Mouse (Mus musculus) embryonic facial prominence, embryonic 13.5 days (tissue): ENCODE results near the gene Trmt11. TPM values are rescaled to one million over a fixed set of nuclear protein-coding genes. Genes with fewer than 3 reads are reported as not detected.
"Not testable (repeated sequence)": the region's sequence is repeated elsewhere in the genome, so short reads cannot be mapped to it uniquely, and the experiment has no call there.

ENCODE experiments used
- ATAC-seq: fragments of 200-750 bp; cut with Nextera tagmentation; 2 replicates; pipeline ENCODE4 v1.8.0; 2017; ENCODE audit warnings: low read depth; ENCODE audit not compliant: insufficient number of reproducible peaks, insufficient read depth, low FRiP score, low TSS enrichment
- H3K27ac ChIP-seq: fragments of 300-500 bp; sonication (generic); 2 replicates; pipeline ENCODE4 v1.5.1; 2015; ENCODE audit warnings: moderate library complexity, mild to moderate bottlenecking, inconsistent platforms
- H3K27me3 ChIP-seq: fragments of 300-500 bp; sonication (generic); 2 replicates; pipeline ENCODE4 v1.6.1; 2015; ENCODE audit warnings: mild to moderate bottlenecking, inconsistent platforms
- H3K36me3 ChIP-seq: fragments of 300-500 bp; sonication (generic); 2 replicates; pipeline ENCODE4 v1.6.1; 2015; ENCODE audit warnings: mild to moderate bottlenecking, inconsistent platforms
- H3K4me1 ChIP-seq: fragments of 300-500 bp; sonication (generic); 2 replicates; pipeline ENCODE4 v1.6.1; 2015; ENCODE audit warnings: inconsistent platforms
- H3K4me2 ChIP-seq: fragments of 300-500 bp; sonication (generic); 2 replicates; pipeline ENCODE4 v1.6.1; 2015; ENCODE audit warnings: moderate library complexity, mild to moderate bottlenecking, inconsistent platforms
- H3K4me3 ChIP-seq: fragments of 300-500 bp; sonication (generic); 2 replicates; pipeline ENCODE4 v1.5.1; 2015; ENCODE audit warnings: mild to moderate bottlenecking, inconsistent platforms
- H3K9ac ChIP-seq: fragments of 300-500 bp; sonication (generic); 2 replicates; pipeline ENCODE4 v1.6.1; 2015; ENCODE audit warnings: mild to moderate bottlenecking, inconsistent platforms
- H3K9me3 ChIP-seq: fragments of 300-500 bp; sonication (generic); 2 replicates; pipeline ENCODE4 v1.6.1; 2016; ENCODE audit warnings: inconsistent platforms
- WGBS: fragments of 180-500 bp; shearing (Covaris S2); methylation state at CpG from one replicate; pipeline ENCODE4 v1.1.7; 2015; ENCODE audit warnings: mixed read lengths; 5-methylcytosine and 5-hydroxymethylcytosine counted together
- polyA plus RNA-seq: library from polyadenylated mRNA; unstranded; fragments of >200 nt; fragmentation: Nextera tagmentation; extraction: Ambion mirVana; gene quantifications from 2 replicates; pipeline ENCODE4 v1.2.1, GENCODE M21; 2015

The Trmt11 gene
- polyA plus RNA-seq, 1 experiment from 2014 or later = 34.7 TPM

DNA sequence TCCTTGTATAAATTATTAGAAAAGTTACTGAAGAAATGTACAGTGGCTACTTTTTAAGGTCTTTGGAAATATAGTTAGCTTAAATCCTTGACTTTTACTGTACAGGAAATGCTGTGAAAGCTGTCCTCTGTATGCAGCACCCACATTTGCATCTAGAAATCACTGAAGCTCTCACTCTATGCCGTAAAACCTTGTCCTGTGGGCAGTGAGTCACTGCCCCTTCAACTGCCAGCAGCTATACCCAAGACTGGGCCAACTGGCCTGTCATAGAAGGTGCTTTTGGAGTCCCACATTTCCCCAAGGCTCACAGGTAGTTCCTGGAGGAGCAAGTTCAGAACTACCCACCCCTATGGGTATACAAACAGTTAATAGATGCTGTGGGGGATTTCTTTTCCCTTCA lies 48.2 kb downstream of the Trmt11 start:
- Histone ChIP-seq H3K9me3 (no peaks in the 10 kb centered on the region), H3K4me2 (no peak overlapping the region), H3K27me3 (no peaks in the 10 kb centered on the region), H3K9ac (no peak overlapping the region), H3K4me3 (no peak overlapping the region), H3K4me1 (no peaks in the 10 kb centered on the region), H3K27ac (no peak overlapping the region), H3K36me3 (peaks cover 42% of the 10 kb centered on the region)
- 95% methylated on average over 1 of the region's 1 CpGs for WGBS
- ATAC-seq = no peak

DNA sequence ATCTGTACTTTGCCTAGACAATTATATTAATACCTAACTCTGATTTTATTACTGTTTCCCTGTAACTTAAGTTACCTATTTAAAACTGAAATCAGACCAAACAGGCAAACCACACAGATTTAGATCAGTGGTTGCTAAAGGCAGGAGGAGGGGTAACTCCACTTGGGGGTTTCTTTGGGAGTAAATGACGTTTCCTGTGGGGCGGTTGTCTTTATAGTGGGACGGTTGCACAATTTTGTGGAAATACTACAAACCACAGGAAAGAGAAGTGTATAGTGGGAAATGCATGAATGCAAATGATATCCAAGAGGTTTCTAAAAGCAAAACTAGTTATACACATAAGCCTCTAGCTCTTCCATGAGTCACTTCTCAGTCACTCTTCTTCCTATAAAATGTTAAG lies 50.6 kb downstream of the Trmt11 start:
- 68% methylated on average over 3 of the region's 3 CpGs for WGBS
- H3K27me3 ChIP-seq = no peaks in the 10 kb centered on the region
- H3K36me3 ChIP-seq = peaks cover 43% of the 10 kb centered on the region
- H3K4me3 ChIP-seq = no peak overlapping the region
- H3K27ac ChIP-seq = no peak overlapping the region
- H3K9me3 ChIP-seq = no peaks in the 10 kb centered on the region
- ATAC-seq = no peak
- no peak overlapping the region for H3K9ac ChIP-seq
- no peaks in the 10 kb centered on the region for H3K4me1 ChIP-seq
- no peak overlapping the region for H3K4me2 ChIP-seq

DNA sequence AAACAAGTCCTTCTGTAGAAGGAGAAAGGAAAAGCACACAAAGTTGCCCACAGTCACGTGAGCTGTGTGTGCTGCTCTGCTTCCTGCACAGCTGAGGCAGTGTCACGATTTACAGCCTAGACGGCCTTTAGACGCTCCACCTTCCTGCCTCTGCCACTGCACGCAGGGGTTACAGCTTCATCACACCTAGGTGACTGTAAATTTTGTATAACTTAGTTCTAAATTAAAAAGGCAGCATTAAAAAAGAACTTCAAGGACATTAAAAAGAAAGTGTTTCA lies 62.1 kb downstream of the Trmt11 start:
- Histone ChIP-seq H3K4me1 (0 out of 2 replicates have a peak, but pooled peaks cover 4% of the 10 kb centered on the region), H3K9me3 (no peaks in the 10 kb centered on the region), H3K27ac (no peak overlapping the region), H3K36me3 (peaks cover 17% of the 10 kb centered on the region; the same call in 1 of the 2 replicates), H3K9ac (no peak overlapping the region), H3K27me3 (no peaks in the 10 kb centered on the region), H3K4me2 (no peak overlapping the region), H3K4me3 (no peak overlapping the region)
- no peak for ATAC-seq
- WGBS = 83% methylated on average over 5 of the region's 5 CpGs

DNA sequence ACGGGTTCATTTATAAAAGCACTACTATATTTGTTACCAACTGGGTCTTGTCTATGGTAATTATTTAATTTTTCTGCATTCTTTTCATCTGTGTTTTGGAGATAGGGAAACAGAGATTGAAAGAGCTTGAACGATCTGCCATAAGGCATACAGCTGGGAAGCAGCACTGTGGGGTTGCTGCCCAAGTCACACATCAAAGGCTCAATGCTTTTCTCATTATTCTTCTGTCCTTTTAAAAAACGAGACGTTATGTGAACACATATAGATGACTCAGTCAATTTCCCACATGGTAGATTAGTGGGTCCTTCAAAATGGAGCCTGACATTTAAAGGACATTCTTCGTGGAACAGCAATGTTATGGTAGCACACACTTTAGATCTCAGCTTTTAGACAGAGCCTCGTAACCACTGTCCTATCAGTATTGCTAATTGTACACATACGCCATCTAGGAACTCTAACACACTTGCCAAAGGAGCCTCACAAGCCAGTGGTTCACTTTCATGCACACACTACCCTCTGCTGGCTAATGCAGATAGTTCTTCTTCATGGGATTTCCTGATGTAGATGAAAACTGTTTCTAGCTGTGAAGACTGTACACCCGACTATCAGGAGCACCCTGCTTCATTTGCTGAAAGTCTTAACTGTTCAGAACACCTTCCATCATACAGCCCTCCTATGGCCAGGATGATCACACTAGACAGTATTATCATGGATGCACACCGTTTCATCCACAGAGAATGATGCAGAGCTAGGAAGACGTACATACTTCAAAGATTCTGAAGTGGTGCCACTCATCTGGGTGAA lies 62.6 kb downstream of the Trmt11 start:
- Histone ChIP-seq H3K4me2 (no peak overlapping the region), H3K4me1 (0 out of 2 replicates have a peak, but pooled peaks cover 4% of the 10 kb centered on the region), H3K9ac (no peak overlapping the region), H3K27me3 (no peaks in the 10 kb centered on the region), H3K9me3 (no peaks in the 10 kb centered on the region), H3K4me3 (no peak overlapping the region), H3K27ac (no peak overlapping the region), H3K36me3 (peaks cover 20% of the 10 kb centered on the region)
- no peak for ATAC-seq
- 62% methylated on average over 10 of the region's 10 CpGs for WGBS

DNA sequence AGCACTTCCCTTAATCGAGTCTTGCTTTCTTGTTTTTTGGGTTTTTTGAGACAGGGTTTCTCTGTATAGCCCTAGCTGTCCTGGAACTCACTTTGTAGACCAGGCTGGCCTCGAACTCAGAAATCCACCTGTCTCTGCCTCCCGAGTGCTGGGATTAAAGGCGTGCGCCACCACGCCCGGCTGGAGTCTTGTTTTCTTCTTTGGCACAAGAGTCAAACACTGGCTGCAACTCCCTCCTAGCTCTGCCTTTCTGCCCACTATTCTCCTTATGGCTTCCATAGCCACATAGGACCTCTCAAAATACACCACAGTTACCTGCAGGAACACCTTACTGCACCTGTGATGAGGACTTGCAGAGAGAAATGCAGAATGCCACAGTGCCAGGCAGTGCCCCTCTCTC lies 64.6 kb downstream of the Trmt11 start:
- H3K9me3 ChIP-seq, H3K4me1 ChIP-seq, H3K4me2 ChIP-seq, H3K9ac ChIP-seq, H3K27me3 ChIP-seq, H3K4me3 ChIP-seq, H3K27ac ChIP-seq, ATAC-seq: not testable (repeated sequence)
- peaks cover 18% of the 10 kb centered on the region for H3K36me3 ChIP-seq
- 96% methylated on average over 7 of the region's 7 CpGs for WGBS

DNA sequence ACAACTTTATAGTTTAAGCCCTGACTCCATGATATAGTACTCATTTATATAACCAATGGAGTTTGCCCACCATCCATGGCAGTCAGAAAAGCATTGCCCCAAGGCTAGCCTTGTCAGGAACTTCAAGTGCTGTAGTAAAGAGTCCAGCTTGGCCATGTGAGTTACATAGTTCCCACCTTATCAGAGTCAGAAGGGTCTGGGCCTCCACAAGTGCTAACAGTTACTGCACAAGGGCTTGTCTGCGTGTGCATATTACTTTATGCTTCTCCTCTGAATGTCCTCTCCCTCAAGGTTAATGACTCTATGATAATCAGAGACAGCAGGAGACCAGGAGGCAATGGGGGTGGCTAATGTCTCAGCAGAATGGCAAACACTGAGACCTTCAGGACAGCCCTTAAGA lies 73.4 kb downstream of the Trmt11 start:
- 88% methylated on average over 1 of the region's 1 CpGs for WGBS
- H3K27me3 ChIP-seq = no peaks in the 10 kb centered on the region
- no peak for ATAC-seq

DNA sequence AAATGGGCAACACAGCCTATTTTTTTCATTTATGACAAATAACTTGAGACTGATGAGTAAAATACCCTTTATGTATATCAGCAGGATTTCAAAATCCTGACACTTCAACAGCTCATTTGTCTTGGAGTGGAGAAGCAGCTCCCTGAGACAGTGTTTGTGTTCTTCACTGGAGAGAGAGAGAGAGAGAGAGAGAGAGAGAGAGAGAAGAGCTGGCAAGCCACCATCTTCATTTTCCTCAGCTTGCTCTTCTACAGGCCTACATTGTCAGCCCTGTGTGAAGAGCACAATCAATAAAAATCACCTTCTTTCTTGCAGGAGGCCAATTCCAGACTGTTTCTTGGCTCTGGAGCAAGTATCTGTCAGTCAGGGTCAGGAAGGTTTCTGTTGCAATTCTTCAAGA lies 78.8 kb downstream of the Trmt11 start:
- no peaks in the 10 kb centered on the region for H3K9me3 ChIP-seq
- no peaks in the 10 kb centered on the region for H3K4me1 ChIP-seq
- H3K27ac ChIP-seq = no peak overlapping the region
- H3K27me3 ChIP-seq = no peaks in the 10 kb centered on the region
- no peak for ATAC-seq
- H3K36me3 ChIP-seq = no peaks in the 10 kb centered on the region
- H3K4me2 ChIP-seq = no peak overlapping the region
- no peak overlapping the region for H3K4me3 ChIP-seq
- H3K9ac ChIP-seq = no peak overlapping the region

More for the DNA sequence above, 73.4 kb downstream of the Trmt11 start:
- H3K9me3 ChIP-seq = no peaks in the 10 kb centered on the region
- H3K4me2 ChIP-seq = no peak overlapping the region
- H3K36me3 ChIP-seq = 0 out of 2 replicates have a peak, but pooled peaks cover 10% of the 10 kb centered on the region
- no peak overlapping the region for H3K4me3 ChIP-seq
- H3K27ac ChIP-seq = no peak overlapping the region
- no peak overlapping the region for H3K9ac ChIP-seq
- H3K4me1 ChIP-seq = no peaks in the 10 kb centered on the region

DNA sequence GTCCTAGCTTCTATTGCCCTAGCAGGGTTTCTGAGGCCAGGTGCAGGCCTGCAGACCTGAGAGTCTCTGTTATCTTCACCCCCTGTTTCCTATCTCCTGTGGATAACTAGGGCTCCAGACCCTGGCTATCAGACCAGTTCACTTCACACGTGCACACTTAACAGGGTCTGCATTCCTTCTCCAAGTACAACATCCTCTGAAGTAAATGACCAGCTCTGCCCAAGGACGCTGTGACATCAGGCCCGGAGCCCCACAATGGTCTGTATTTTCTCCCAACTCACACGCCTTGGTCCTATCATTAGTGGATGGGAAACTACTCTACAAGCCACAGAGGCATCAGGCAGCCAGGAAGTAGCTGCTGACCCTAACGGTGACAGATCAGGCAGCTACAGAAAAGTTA lies 81.4 kb downstream of the Trmt11 start:
- Histone ChIP-seq H3K4me1 (no peaks in the 10 kb centered on the region), H3K9me3 (no peaks in the 10 kb centered on the region), H3K36me3 (no peaks in the 10 kb centered on the region), H3K9ac (no peak overlapping the region), H3K4me3 (no peak overlapping the region), H3K4me2 (no peak overlapping the region), H3K27me3 (no peaks in the 10 kb centered on the region), H3K27ac (no peak overlapping the region)
- 88% methylated on average over 5 of the region's 5 CpGs for WGBS
- no peak for ATAC-seq

DNA sequence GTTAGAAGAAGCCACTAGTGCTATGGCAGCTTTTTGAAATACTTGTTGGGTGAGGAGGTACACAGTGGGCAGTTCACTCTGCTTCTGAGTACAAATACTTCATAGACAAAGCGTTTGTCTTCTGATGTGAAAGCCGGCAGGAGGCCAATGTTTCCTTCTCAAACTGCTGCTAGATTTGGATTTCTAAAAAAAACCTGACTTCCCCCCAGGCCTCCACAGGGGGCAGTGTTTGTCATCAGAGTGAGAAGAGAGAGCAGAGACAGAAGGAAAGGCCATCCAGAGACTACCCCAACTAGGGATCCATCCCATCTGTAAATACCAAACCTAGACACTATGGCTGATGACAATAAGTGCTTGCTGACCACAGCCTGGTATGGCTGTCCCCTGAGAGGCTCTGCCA lies 83.3 kb downstream of the Trmt11 start:
- ATAC-seq = no peak
- Histone ChIP-seq H3K9ac (no peak overlapping the region), H3K4me3 (no peak overlapping the region), H3K27ac (no peak overlapping the region), H3K4me1 (no peaks in the 10 kb centered on the region), H3K4me2 (no peak overlapping the region), H3K9me3 (no peaks in the 10 kb centered on the region), H3K27me3 (no peaks in the 10 kb centered on the region), H3K36me3 (no peaks in the 10 kb centered on the region)
- WGBS = 78% methylated on average over 2 of the region's 2 CpGs

DNA sequence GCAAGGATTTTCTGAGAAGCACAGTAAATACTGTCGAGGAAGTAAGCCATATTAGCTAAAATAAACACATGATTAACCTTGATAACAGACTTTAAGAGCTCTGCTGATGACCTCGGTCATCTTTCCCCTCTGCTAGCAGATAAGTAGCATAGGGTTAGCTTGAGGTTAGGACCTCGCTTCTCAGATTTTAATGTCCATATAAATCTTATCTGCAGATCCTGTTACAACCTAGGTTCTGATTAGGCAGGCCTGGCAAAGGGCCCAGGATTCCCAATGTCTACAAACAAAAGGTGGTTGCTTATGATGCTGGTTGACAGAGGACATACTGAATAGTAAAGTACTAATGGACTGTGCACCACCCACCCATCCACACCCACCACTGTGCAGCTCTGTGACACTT lies 83.8 kb downstream of the Trmt11 start:
- H3K4me3 ChIP-seq = no peak overlapping the region
- H3K27ac ChIP-seq = no peak overlapping the region
- no peak for ATAC-seq
- no peaks in the 10 kb centered on the region for H3K9me3 ChIP-seq
- 68% methylated on average over 3 of the region's 3 CpGs for WGBS
- no peaks in the 10 kb centered on the region for H3K36me3 ChIP-seq
- no peak overlapping the region for H3K4me2 ChIP-seq
- H3K9ac ChIP-seq = no peak overlapping the region
- no peaks in the 10 kb centered on the region for H3K4me1 ChIP-seq
- H3K27me3 ChIP-seq = no peaks in the 10 kb centered on the region

DNA sequence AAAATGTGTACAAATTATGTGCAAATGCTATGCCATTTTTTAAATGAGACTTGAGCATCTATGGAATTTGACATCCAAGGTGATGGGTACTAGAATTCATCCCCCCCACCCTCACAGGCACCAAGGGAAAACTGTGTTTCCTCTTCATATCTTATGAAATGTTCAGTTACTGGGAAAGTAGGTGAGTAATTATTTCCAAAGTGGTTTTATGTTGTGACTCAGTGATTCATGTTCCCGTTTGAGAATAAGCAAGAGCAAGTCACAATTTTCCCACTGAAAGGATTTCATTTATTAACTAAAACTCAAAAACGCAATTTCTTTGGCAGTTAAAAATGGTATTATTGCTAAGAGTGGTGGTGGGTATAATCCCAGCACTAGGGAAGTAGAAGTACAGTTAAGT lies 95.8 kb downstream of the Trmt11 start:
- Histone ChIP-seq H3K4me3 (no peak overlapping the region), H3K9ac (no peak overlapping the region), H3K4me2 (no peak overlapping the region), H3K9me3 (no peaks in the 10 kb centered on the region), H3K27me3 (no peaks in the 10 kb centered on the region), H3K4me1 (no peaks in the 10 kb centered on the region), H3K27ac (no peak overlapping the region), H3K36me3 (no peaks in the 10 kb centered on the region)
- WGBS = 82% methylated on average over 2 of the region's 2 CpGs
- no peak for ATAC-seq

DNA sequence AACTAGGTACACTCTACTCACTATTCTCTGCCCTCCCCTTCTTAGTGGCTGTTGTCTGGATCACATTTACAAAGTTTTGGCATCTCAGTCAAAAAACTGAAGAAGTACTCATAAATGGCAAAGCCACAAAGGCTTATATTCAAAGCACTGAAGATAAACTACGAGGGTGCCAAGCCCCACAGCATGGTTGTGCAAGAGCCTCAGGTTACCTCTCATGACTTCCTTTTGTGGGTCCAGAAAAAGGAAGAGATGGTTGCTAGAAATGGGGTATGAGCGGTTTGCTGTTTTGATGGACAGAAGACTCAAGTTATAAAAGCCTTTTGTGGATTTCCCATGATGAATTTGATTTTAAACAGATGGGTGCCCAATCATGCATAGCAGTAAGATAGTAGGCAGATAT lies 97.4 kb downstream of the Trmt11 start:
- Histone ChIP-seq H3K4me2 (no peak overlapping the region), H3K4me1 (no peaks in the 10 kb centered on the region), H3K27me3 (no peaks in the 10 kb centered on the region), H3K36me3 (no peaks in the 10 kb centered on the region), H3K27ac (no peak overlapping the region), H3K9me3 (no peaks in the 10 kb centered on the region), H3K4me3 (no peak overlapping the region), H3K9ac (no peak overlapping the region)
- no peak for ATAC-seq
- WGBS = 66% methylated on average over 2 of the region's 2 CpGs
